Mouse (Mus musculus) embryonic facial prominence, embryonic 15.5 days (tissue): ENCODE data around the gene Tnnt1. TPM values are rescaled to one million over a fixed set of nuclear protein-coding genes. Genes with fewer than 3 reads are reported as not detected.

Experiments used
- ATAC-seq: fragments of 200-750 bp; cut with Nextera tagmentation; 2 replicates; pipeline ENCODE4 v1.8.0; 2017; ENCODE audit warnings: low read depth, moderate TSS enrichment; ENCODE audit not compliant: insufficient number of reproducible peaks, low FRiP score, low TSS enrichment
- H3K27ac ChIP-seq: fragments of 300-500 bp; sonication (generic); replicated peaks from 2 replicates; pipeline ENCODE4 v1.5.1; 2015; ENCODE audit warnings: mild to moderate bottlenecking, inconsistent platforms
- H3K27me3 ChIP-seq: fragments of 300-500 bp; sonication (generic); 2 replicates; pipeline ENCODE4 v1.6.1; 2015; ENCODE audit warnings: inconsistent platforms
- H3K36me3 ChIP-seq: fragments of 300-500 bp; sonication (generic); 2 replicates; pipeline ENCODE4 v1.6.1; 2015; ENCODE audit warnings: mild to moderate bottlenecking, inconsistent platforms
- H3K4me1 ChIP-seq: fragments of 300-500 bp; sonication (generic); 2 replicates; pipeline ENCODE4 v1.6.1; 2015; ENCODE audit warnings: inconsistent platforms
- H3K4me2 ChIP-seq: fragments of 300-500 bp; sonication (generic); replicated peaks from 2 replicates; pipeline ENCODE4 v1.6.1; 2015; ENCODE audit warnings: mild to moderate bottlenecking, inconsistent platforms
- H3K4me3 ChIP-seq: fragments of 300-500 bp; sonication (generic); replicated peaks from 2 replicates; pipeline ENCODE4 v1.5.1; 2015; ENCODE audit warnings: mild to moderate bottlenecking, inconsistent platforms
- H3K9ac ChIP-seq: fragments of 300-500 bp; sonication (generic); 2 replicates; pipeline ENCODE4 v1.6.1; 2015; ENCODE audit warnings: inconsistent platforms
- H3K9me3 ChIP-seq: fragments of 300-500 bp; sonication (generic); replicated peaks from 2 replicates; pipeline ENCODE4 v1.6.1; 2016; ENCODE audit warnings: inconsistent platforms
- WGBS: fragments of 180-500 bp; shearing (Covaris S2); methylation state at CpG from one replicate; pipeline ENCODE4 v1.1.7; 2015; 5-methylcytosine and 5-hydroxymethylcytosine counted together
- polyA plus RNA-seq: library from polyadenylated mRNA; unstranded; fragments of >200 nt; fragmentation: Nextera tagmentation; extraction: Ambion mirVana; gene quantifications from 2 replicates; pipeline ENCODE4 v1.2.1, GENCODE M21; 2015

The Tnnt1 gene
- polyA plus RNA-seq, 1 experiment from 2014 or later: 290 TPM

- H3K4me2 ChIP-seq: peak overlapping the region; percentile 46
- H3K27ac ChIP-seq: no peak overlapping the region
- no peaks in the 10 kb centered on the region for H3K9me3 ChIP-seq
- H3K27me3 ChIP-seq: no peaks in the 10 kb centered on the region
- peak overlapping the region; percentile 24 for H3K4me3 ChIP-seq
- 34% methylated on average over 32 of the region's 32 CpGs for WGBS
- no peaks in the 10 kb centered on the region for H3K36me3 ChIP-seq
- H3K9ac ChIP-seq: no peak overlapping the region
- no peak for ATAC-seq
- peaks cover 15% of the 10 kb centered on the region for H3K4me1 ChIP-seq
Measured at GRCm38 (mm10) chr7:4521231-4522003, 5.2 kb upstream of the Tnnt1 start.

DNA sequence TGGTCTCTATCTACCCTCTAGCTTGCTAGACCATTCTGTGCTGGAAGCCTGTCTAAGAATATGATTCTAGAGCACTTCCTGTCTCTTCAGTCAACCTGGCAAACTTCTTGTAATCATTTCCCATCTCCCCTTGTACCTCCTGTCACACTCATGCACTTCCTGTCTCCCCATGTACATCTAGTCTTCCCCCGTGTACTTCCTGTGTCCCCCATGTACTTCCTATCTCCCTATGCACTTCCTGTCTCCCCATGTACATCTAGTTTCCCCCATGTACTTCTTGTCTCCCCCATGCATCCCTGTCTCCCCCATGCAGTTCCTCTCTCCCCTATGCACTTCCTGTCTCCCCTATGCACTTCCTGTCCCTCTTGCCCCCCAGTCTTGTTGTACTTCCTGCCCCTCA is 2.3 kb upstream of the Tnnt1 start:
- Histone ChIP-seq H3K4me1 (peaks cover 16% of the 10 kb centered on the region), H3K36me3 (no peaks in the 10 kb centered on the region), H3K4me2 (no peak overlapping the region), H3K9ac (no peak overlapping the region), H3K9me3 (no peaks in the 10 kb centered on the region), H3K27me3 (no peaks in the 10 kb centered on the region), H3K27ac (no peak overlapping the region), H3K4me3 (no peak overlapping the region)
- 67% methylated on average over 1 of the region's 1 CpGs for WGBS
- no peak for ATAC-seq

- 0 out of 2 replicates have a peak overlapping the region, but pooled peaks have one; percentile 23 for H3K27ac ChIP-seq
- peak overlapping the region; percentile 12; the same call in 1 of the 2 replicates for H3K4me3 ChIP-seq
- no peaks in the 10 kb centered on the region for H3K36me3 ChIP-seq
- peaks cover 14% of the 10 kb centered on the region for H3K4me1 ChIP-seq
- 48% methylated on average over 6 of the region's 6 CpGs for whole genome bisulfite sequencing
- peak; percentile 29; the same call in 1 of the 2 replicates for ATAC-seq
- H3K9ac ChIP-seq: no peak overlapping the region
- H3K4me2 ChIP-seq: no peak overlapping the region
- no peaks in the 10 kb centered on the region for H3K9me3 ChIP-seq
- no peaks in the 10 kb centered on the region for H3K27me3 ChIP-seq
Measured at GRCm38 (mm10) chr7:4515853-4516252, 329 bp downstream of the Tnnt1 start.

DNA sequence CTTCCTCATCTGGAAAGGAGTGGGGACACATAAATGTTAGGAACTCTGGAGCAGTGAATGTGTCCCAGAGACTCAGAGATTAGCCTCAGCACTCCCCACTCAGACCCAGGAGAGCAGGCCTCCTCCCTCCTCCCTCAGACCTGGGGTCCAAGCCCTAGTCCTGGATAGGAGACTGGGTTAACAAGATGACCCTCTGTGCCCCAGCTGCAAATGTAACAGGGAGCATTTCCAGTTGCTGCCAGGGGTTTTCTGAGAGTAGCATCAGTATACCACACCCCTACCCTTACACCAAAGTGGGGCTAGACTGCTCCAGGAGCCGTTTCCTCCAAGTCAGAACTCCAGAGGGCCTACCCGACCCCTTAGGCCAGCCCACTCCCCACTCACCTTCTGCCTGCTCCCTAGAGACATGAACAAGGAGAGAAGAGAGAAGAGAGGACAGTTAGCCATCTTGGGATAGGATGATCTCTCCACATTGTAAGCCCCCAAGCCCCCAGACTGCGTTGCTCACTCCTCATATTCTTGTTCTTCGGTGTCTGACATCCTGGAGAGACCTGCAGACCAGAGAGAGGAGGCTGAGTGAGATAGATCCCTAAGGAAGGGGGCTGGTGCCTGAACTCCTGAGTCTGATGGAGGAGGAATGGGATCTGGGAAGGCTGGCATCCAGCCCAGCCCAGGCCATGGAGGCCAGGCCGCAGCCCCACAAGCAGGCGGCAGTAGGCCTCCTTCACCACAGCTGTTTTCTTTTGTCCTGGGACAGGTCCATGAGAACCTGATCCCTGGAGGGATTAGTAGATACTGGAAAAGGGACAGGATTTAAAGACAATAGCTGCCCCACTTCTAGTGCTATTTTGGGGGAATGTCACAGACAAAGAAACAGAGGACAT is 2.1 kb downstream of the Tnnt1 start:
- Histone ChIP-seq H3K36me3 (no peaks in the 10 kb centered on the region), H3K4me3 (peak overlapping the region; percentile 21), H3K27me3 (no peaks in the 10 kb centered on the region), H3K27ac (peak overlapping the region; percentile 61), H3K9me3 (no peaks in the 10 kb centered on the region), H3K4me2 (peak overlapping the region; percentile 8; the same call in 1 of the 2 replicates), H3K9ac (no peak overlapping the region), H3K4me1 (peaks cover 18% of the 10 kb centered on the region)
- WGBS: 43% methylated on average over 6 of the region's 6 CpGs
- ATAC-seq: 0 out of 2 replicates have a peak, but pooled peaks have one; percentile 27

DNA sequence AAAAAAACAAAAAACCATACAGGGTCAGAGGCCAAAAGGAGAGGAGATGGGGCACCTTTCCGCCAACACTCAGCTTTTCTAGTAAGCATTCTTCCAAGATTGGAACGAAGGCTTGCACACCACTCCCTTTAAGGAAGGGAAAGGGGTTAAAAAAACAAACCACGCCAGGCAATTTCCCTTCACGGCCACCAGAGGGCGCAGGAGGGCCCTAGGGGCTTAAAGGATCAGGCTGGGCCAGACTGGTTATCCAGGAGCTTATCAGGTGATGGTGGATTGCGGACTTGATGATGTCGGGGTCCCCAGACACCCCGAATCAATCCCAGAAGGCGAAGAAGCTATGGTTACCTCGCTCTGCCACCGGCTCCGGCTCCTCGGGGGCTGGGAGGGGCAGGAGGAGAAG is 2.9 kb downstream of the Tnnt1 start:
- no peaks in the 10 kb centered on the region for H3K27me3 ChIP-seq
- 0 out of 2 replicates have a peak overlapping the region, but pooled peaks have one; percentile 8 for H3K4me2 ChIP-seq

GRCm38 (mm10) chr7:4511489-4512224 is 4.5 kb downstream of the Tnnt1 start:
- Histone ChIP-seq H3K27me3 (no peaks in the 10 kb centered on the region), H3K4me3 (no peak overlapping the region), H3K4me2 (no peak overlapping the region), H3K36me3 (no peaks in the 10 kb centered on the region), H3K4me1 (peaks cover 18% of the 10 kb centered on the region), H3K9me3 (no peaks in the 10 kb centered on the region), H3K9ac (no peak overlapping the region), H3K27ac (no peak overlapping the region)
- 68% methylated on average over 8 of the region's 8 CpGs for WGBS
- ATAC-seq: no peak

More for the DNA sequence above, 2.9 kb downstream of the Tnnt1 start:
- Histone ChIP-seq H3K9ac (no peak overlapping the region), H3K27ac (no peak overlapping the region), H3K36me3 (no peaks in the 10 kb centered on the region), H3K4me1 (peaks cover 18% of the 10 kb centered on the region), H3K9me3 (no peaks in the 10 kb centered on the region), H3K4me3 (peak overlapping the region; percentile 21)
- WGBS: 20% methylated on average over 13 of the region's 13 CpGs
- ATAC-seq: no peak

- 9% methylated on average over 24 of the region's 24 CpGs for whole genome bisulfite sequencing
- peak overlapping the region; percentile 31; the same call in 1 of the 2 replicates for H3K27ac ChIP-seq
Measured at GRCm38 (mm10) chr7:4509863-4510608, 6.1 kb downstream of the Tnnt1 start.

DNA sequence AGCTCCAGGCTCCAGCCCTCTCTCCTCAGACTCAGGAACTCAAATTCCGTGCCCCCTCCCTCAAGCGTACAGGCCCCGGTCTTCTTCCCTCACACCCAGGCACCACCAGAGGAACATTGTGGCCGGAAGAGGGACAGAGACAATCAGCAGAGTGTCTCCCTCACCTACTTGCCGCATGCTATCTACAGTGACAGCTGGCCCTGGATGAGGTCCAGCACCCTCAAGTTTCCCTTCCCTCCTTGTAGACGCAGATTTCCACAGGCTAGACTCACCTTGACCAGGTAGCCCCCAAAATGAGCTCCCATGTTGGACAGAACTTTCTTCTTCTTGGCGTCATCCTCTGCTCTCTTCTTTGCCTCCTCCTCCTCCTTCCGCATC is 7.5 kb downstream of the Tnnt1 start:
- Histone ChIP-seq H3K4me2 (no peak overlapping the region), H3K9ac (no peak overlapping the region), H3K27me3 (no peaks in the 10 kb centered on the region), H3K4me3 (no peak overlapping the region), H3K27ac (no peak overlapping the region), H3K36me3 (no peaks in the 10 kb centered on the region), H3K4me1 (peaks cover 15% of the 10 kb centered on the region), H3K9me3 (no peaks in the 10 kb centered on the region)
- no peak for ATAC-seq
- 83% methylated on average over 8 of the region's 8 CpGs for WGBS

More at GRCm38 (mm10) chr7:4509863-4510608, 6.1 kb downstream of the Tnnt1 start:
- H3K4me3 ChIP-seq: peak overlapping the region; percentile 18
- H3K4me1 ChIP-seq: peaks cover 18% of the 10 kb centered on the region
- H3K36me3 ChIP-seq: no peaks in the 10 kb centered on the region
- no peak overlapping the region for H3K9ac ChIP-seq
- peak overlapping the region; percentile 29; the same call in 1 of the 2 replicates for H3K4me2 ChIP-seq
- no peaks in the 10 kb centered on the region for H3K9me3 ChIP-seq
- H3K27me3 ChIP-seq: no peaks in the 10 kb centered on the region
- ATAC-seq: peak; percentile 69

- H3K36me3 ChIP-seq: no peaks in the 10 kb centered on the region
- H3K27ac ChIP-seq: no peak overlapping the region
- H3K4me2 ChIP-seq: no peak overlapping the region
- H3K9ac ChIP-seq: no peak overlapping the region
- 75% methylated on average over 32 of the region's 32 CpGs for WGBS
- no peak for ATAC-seq
- peaks cover 10% of the 10 kb centered on the region for H3K4me1 ChIP-seq
- H3K4me3 ChIP-seq: no peak overlapping the region
- H3K27me3 ChIP-seq: no peaks in the 10 kb centered on the region
- H3K9me3 ChIP-seq: no peaks in the 10 kb centered on the region
Measured at GRCm38 (mm10) chr7:4508062-4508738, 8.0 kb downstream of the Tnnt1 start.

GRCm38 (mm10) chr7:4507220-4507619 is 9.0 kb downstream of the Tnnt1 start:
- WGBS: 41% methylated on average over 3 of the region's 4 CpGs
- Histone ChIP-seq H3K27ac (no peak overlapping the region), H3K4me1 (peaks cover 12% of the 10 kb centered on the region), H3K9me3 (no peaks in the 10 kb centered on the region), H3K9ac (no peak overlapping the region), H3K4me2 (no peak overlapping the region), H3K27me3 (no peaks in the 10 kb centered on the region), H3K4me3 (no peak overlapping the region), H3K36me3 (no peaks in the 10 kb centered on the region)
- no peak for ATAC-seq
